Mouse (Mus musculus): ENCODE measurements around the gene Ralgapa2. TPM values are rescaled to one million over a fixed set of nuclear protein-coding genes. Genes with fewer than 3 reads are reported as not detected.

Ralgapa2 gene
- polyA plus RNA-seq, 1 experiment from 2014 or later = 8.7 TPM

- Histone ChIP-seq H3K4me2 (no peak overlapping the region), H3K27ac (ENCODE audit: low read depth) (no peak overlapping the region), H3K27me3 (ENCODE audit: insufficient read depth, low read length) (peaks cover 82% of the 10 kb centered on the region), H3K4me1 (ENCODE audit: insufficient read depth) (0 out of 2 replicates have a peak, but pooled peaks cover 4% of the 10 kb centered on the region), H3K9ac (no peak overlapping the region), H3K4me3 (ENCODE audit: low read depth, low read length) (no peak overlapping the region), H3K36me3 (ENCODE audit: insufficient read depth) (no peaks in the 10 kb centered on the region), H3K9me3 (ENCODE audit: low read depth, low read length) (no peaks in the 10 kb centered on the region)
- TF ChIP-seq CTCF (IDR thresholded peaks at IDR 0.05; ENCODE audit: low read depth) = no peak
- ATAC-seq (ENCODE audit: insufficient read depth) (no peak), DNase-seq (no peak)
- WGBS = 14% methylated on average over 7 of the region's 7 CpGs
Measured at GRCm38 (mm10) chr2:146224141-146224540, 288.0 kb downstream of the Ralgapa2 start.

- no peak for ATAC-seq (ENCODE audit: insufficient read depth)
- Histone ChIP-seq H3K27me3 (ENCODE audit: insufficient read depth, low read length) (peaks cover 90% of the 10 kb centered on the region), H3K9ac (peak overlapping the region; percentile 20; the same call in 1 of the 2 replicates)
Measured at GRCm38 (mm10) chr2:146223176-146223905, 288.8 kb downstream of the Ralgapa2 start.

GRCm38 (mm10) chr2:146222279-146223175, 289.6 kb downstream of the Ralgapa2 start:
- H3K4me3 ChIP-seq (ENCODE audit: low read depth, low read length) = peak overlapping the region; percentile 48
- H3K4me1 ChIP-seq (ENCODE audit: insufficient read depth) = 0 out of 2 replicates have a peak, but pooled peaks cover 4% of the 10 kb centered on the region
- peak overlapping the region; percentile 20; the same call in 1 of the 2 replicates for H3K9ac ChIP-seq
- under 1% methylated on average over 111 of the region's 133 CpGs for WGBS
- no peaks in the 10 kb centered on the region for H3K9me3 ChIP-seq (ENCODE audit: low read depth, low read length)
- H3K36me3 ChIP-seq (ENCODE audit: insufficient read depth) = no peaks in the 10 kb centered on the region
- DNase-seq (peak; percentile 43), ATAC-seq (ENCODE audit: insufficient read depth) (0 out of 2 replicates have a peak, but pooled peaks have one; percentile 10)
- no peak overlapping the region for H3K27ac ChIP-seq (ENCODE audit: low read depth)
- peak overlapping the region; percentile 92 for H3K4me2 ChIP-seq
- peaks cover 95% of the 10 kb centered on the region for H3K27me3 ChIP-seq (ENCODE audit: insufficient read depth, low read length)
- no peak for TF ChIP-seq CTCF (IDR thresholded peaks at IDR 0.05; ENCODE audit: low read depth)

More at GRCm38 (mm10) chr2:146223176-146223905, 288.8 kb downstream of the Ralgapa2 start:
- DNase-seq = peak; percentile 42
- Histone ChIP-seq H3K36me3 (ENCODE audit: insufficient read depth) (no peaks in the 10 kb centered on the region), H3K9me3 (ENCODE audit: low read depth, low read length) (no peaks in the 10 kb centered on the region), H3K4me3 (ENCODE audit: low read depth, low read length) (peak overlapping the region; percentile 48), H3K4me2 (peak overlapping the region; percentile 92), H3K27ac (ENCODE audit: low read depth) (no peak overlapping the region), H3K4me1 (ENCODE audit: insufficient read depth) (0 out of 2 replicates have a peak, but pooled peaks cover 4% of the 10 kb centered on the region)
- no peak for TF ChIP-seq CTCF (IDR thresholded peaks at IDR 0.05; ENCODE audit: low read depth)
- 2% methylated on average over 74 of the region's 75 CpGs for WGBS

- Histone ChIP-seq H3K4me3 (ENCODE audit: low read depth, low read length) (peak overlapping the region; percentile 48), H3K9ac (no peak overlapping the region), H3K4me1 (ENCODE audit: insufficient read depth) (0 out of 2 replicates have a peak, but pooled peaks cover 4% of the 10 kb centered on the region), H3K4me2 (peak overlapping the region; percentile 92), H3K9me3 (ENCODE audit: low read depth, low read length) (no peaks in the 10 kb centered on the region), H3K27ac (ENCODE audit: low read depth) (no peak overlapping the region), H3K27me3 (ENCODE audit: insufficient read depth, low read length) (peaks cover 93% of the 10 kb centered on the region), H3K36me3 (ENCODE audit: insufficient read depth) (no peaks in the 10 kb centered on the region)
- no peak for TF ChIP-seq CTCF (IDR thresholded peaks at IDR 0.05; ENCODE audit: low read depth)
- WGBS = under 1% methylated on average over 38 of the region's 44 CpGs
- DNase-seq (peak; percentile 30), ATAC-seq (ENCODE audit: insufficient read depth) (peak; percentile 35)
Measured at GRCm38 (mm10) chr2:146221929-146222278, 290.2 kb downstream of the Ralgapa2 start.

GRCm38 (mm10) chr2:146221076-146221928, 290.8 kb downstream of the Ralgapa2 start, which contains the start of gene Insm1:
TSS of gene Insm1 (plus strand) at chr2:146221921.
- peak; percentile 71 for DNase-seq
- H3K27ac ChIP-seq (ENCODE audit: low read depth) = no peak within 1 kb of the TSS

GRCm38 (mm10) chr2:146220591-146221075, 291.5 kb downstream of the Ralgapa2 start:
- no peak overlapping the region for H3K9ac ChIP-seq
- 0 out of 2 replicates have a peak, but pooled peaks cover 4% of the 10 kb centered on the region for H3K4me1 ChIP-seq (ENCODE audit: insufficient read depth)
- peak overlapping the region; percentile 48; the same call in 1 of the 2 replicates for H3K4me3 ChIP-seq (ENCODE audit: low read depth, low read length)
- peak overlapping the region; percentile 92; the same call in 1 of the 2 replicates for H3K4me2 ChIP-seq
- no peaks in the 10 kb centered on the region for H3K36me3 ChIP-seq (ENCODE audit: insufficient read depth)
- no peak for TF ChIP-seq CTCF (IDR thresholded peaks at IDR 0.05; ENCODE audit: low read depth)
- 2% methylated on average over 24 of the region's 24 CpGs for WGBS
- DNase-seq (no peak), ATAC-seq (ENCODE audit: insufficient read depth) (no peak)
- H3K27ac ChIP-seq (ENCODE audit: low read depth) = no peak overlapping the region
- peaks cover 93% of the 10 kb centered on the region for H3K27me3 ChIP-seq (ENCODE audit: insufficient read depth, low read length)
- no peaks in the 10 kb centered on the region for H3K9me3 ChIP-seq (ENCODE audit: low read depth, low read length)

More at GRCm38 (mm10) chr2:146221076-146221928, 290.8 kb downstream of the Ralgapa2 start, which contains the start of gene Insm1:
- H3K4me1 ChIP-seq (ENCODE audit: insufficient read depth) = 0 out of 2 replicates have a peak, but pooled peaks cover 4% of the 10 kb centered on the region
- no peaks in the 10 kb centered on the region for H3K36me3 ChIP-seq (ENCODE audit: insufficient read depth)
- peak within 1 kb of the TSS; percentile 92 for H3K4me2 ChIP-seq
- ATAC-seq (ENCODE audit: insufficient read depth) = peak; percentile 57
- peak within 1 kb of the TSS; percentile 48 for H3K4me3 ChIP-seq (ENCODE audit: low read depth, low read length)
- WGBS = under 1% methylated on average over 82 of the region's 86 CpGs
- no peaks in the 10 kb centered on the region for H3K9me3 ChIP-seq (ENCODE audit: low read depth, low read length)
- peak within 1 kb of the TSS; percentile 20; the same call in 1 of the 2 replicates for H3K9ac ChIP-seq
- no peak for TF ChIP-seq CTCF (IDR thresholded peaks at IDR 0.05; ENCODE audit: low read depth)
- H3K27me3 ChIP-seq (ENCODE audit: insufficient read depth, low read length) = peaks cover 93% of the 10 kb centered on the region
